Mouse (Mus musculus) urinary bladder, postnatal 4 days (tissue): Measurements from ENCODE around the gene Prkab1.
A peak's percentile ranks its signal among the peaks of the same experiment; 100 is the strongest.

Source experiments
- DNase-seq, 2 experiments: peaks; one replicate each; pipeline ENCODE4 v3.0.0; 2021 to 2022; ENCODE audit warnings: low spot score in 2 of 2

The Prkab1 gene

GRCm38 (mm10) chr5:116024327-116024739 is at the start of gene Prkab1:
TSS of gene Prkab1 (minus strand) at chr5:116024508.
- peak; percentile 90 to 93 for DNase-seq

- no peak for DNase-seq
Measured at GRCm38 (mm10) chr5:116069618-116070017, 45.3 kb upstream of the Prkab1 start.

- no peak for DNase-seq
Measured at GRCm38 (mm10) chr5:116052826-116053225, 28.5 kb upstream of the Prkab1 start.

DNA sequence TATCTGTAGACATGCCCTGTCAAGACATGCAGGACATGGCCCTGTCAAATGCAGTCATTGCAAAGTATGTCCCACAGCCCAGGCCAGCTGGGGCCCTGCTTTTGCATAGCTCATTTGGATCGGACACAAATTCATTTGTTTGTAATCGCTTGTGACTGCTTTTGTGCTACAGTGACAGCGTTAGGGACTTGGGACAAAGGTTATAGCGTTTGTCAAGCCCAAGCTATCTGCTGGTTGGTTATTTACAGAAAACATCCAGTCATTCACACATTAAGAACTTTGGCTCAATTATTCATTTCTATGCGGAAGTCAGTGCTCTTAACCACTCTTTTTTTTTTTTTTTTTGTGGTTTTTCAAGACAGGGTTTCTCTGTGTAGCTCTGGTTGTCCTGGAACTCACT is 27.9 kb upstream of the Prkab1 start:
- no peak for DNase-seq

GRCm38 (mm10) chr5:116049821-116050220 is 25.5 kb upstream of the Prkab1 start:
- DNase-seq: no peak

DNA sequence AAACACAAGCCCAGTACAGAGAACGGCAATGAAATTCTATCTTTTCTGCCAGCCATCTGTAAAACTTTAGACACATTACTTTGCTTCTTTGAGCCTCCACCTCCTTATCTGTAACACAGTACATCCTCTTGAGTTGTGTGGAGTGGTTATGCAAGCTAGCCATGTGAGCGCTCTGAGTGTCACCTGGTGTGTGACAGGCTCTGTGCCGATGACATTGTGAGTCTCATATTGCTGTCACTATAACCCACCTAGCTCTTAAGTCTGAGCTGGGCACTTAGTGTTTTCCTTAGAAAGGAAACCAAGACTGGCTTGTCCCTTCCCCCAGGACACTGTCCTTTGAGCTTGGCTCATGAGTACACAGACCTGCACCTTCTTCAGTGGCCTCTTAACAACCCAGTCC is 24.0 kb upstream of the Prkab1 start:
- DNase-seq: no peak

DNA sequence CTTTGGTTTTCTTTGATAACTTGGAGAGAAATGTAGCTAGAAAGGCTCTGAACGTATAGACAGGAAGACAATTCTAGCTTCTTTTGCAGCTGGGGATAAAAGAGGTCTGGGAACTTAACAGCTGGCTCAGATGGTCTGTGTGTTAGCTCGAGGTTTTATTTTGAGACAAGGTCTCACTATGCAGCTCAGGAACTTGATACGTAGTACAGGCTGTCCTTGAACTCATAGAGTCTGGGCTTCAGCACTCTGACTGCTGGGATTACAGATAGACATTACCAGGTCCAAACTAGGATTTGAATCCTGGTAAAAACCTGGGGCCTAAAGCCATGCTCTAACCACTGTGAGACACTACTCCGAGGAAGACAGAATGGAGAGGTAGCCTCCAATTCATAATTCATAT is 21.9 kb upstream of the Prkab1 start:
- DNase-seq: no peak

DNA sequence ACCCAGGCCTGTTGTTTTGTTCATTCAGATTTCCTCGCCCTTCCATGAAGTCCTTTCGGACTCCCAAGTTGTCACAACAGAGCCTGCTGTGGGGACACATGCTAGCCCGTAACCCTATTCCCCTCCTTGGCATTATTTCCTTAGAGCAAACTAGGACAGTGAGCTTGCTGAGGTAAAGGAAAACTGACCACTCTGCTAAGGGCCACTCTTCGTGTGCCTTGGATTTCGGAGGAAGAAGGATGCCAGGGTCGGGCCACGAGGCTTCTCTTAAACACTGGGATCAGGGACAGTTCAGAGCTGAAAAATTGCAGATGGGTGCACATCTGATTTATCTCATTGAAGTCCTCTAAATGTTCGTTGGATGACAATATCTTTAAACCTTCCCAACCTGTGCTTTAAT is 21.3 kb upstream of the Prkab1 start:
- no peak for DNase-seq

DNA sequence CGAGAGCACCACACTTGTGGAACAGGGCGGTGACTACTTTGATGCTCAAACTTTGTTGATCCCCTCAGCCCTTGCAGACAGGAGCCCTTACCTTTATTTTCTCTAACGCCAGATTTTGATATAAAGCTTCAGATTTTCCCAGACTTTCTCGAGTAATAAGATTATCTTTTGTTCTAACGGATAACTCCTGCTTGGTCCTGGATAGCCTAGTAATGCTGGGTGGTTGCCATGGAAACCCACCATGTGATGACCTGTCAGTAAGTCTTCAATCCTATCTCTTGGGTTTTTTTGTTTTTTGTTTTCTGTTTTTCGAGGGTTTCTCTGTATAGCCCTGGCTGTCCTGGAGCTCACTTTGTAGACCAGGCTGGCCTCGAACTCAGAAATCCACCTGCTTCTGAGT is 17.9 kb upstream of the Prkab1 start:
- DNase-seq: no peak

- DNase-seq: no peak
Measured at GRCm38 (mm10) chr5:116039706-116040105, 15.4 kb upstream of the Prkab1 start.

DNA sequence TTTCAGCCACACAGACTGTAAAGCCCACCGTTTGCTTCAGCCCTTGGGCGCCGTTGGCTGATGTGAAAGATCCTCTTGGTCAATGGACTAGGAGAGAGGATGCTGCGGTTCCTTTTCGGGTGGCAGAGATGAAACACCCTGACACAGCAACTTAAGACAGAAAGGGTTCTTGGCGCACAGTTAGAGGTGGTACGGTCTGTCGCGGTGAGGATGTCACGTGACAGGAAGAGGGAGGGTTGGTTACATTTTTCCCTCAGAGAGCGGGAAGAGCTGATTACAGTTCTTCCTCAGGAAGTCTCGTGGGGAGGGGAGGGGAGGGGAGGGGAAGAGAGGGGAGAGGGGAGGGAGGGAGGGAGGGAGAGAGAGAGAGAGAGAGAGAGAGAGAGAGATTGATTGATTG is 13.4 kb upstream of the Prkab1 start:
- DNase-seq: no peak

GRCm38 (mm10) chr5:116036465-116036864 is 12.2 kb upstream of the Prkab1 start:
- no peak for DNase-seq

DNA sequence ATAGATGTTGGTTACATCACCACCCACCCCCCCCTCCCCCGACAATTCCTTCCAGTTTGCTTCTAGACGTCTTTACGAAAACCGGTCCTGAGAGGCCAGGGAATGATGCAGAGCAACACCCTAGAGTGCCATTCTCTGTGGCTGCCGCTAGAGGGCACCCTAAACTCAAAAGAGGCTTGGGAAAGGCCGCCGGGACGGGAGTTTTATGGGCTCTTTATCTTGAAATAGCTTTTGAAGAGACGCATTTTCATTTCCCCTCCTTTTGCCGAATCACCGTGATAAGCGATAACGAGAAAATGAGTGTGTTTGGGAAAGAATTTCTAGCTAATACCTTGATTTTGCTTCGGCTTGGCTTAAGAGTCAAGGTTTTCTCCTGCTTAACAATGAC is 6.9 kb upstream of the Prkab1 start:
- DNase-seq: peak in 1 of 2 experiments; percentile 81

DNA sequence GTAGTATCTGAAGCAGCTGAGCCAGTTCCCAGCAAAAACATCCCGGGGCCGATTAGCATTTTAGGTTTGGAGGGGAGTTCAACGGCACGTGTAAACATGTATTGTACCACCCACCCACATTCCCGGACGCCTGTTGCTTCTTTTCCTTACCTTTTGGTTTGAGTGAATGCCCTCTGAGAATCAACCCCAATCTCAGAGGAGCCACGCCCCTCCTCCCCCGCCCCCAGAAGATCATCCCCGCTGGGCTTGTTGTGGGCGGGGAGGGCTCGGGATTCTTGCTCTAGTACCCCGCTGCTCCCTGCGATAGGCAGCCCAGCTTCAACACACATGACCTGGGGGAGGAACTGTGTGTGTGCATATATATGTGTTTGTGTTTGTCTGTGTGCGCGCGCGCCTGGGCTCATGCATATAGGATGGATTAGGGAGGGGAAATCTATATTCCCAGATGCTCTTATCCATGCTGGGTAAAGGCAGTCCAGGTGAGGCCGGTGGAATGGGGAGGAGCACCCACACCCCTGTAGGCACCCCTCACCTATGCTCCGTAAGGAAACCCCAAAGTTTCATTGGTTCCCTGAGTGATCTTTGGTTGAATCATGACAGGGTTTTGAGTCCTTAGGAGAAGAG is 6.4 kb upstream of the Prkab1 start:
- DNase-seq: no peak

DNA sequence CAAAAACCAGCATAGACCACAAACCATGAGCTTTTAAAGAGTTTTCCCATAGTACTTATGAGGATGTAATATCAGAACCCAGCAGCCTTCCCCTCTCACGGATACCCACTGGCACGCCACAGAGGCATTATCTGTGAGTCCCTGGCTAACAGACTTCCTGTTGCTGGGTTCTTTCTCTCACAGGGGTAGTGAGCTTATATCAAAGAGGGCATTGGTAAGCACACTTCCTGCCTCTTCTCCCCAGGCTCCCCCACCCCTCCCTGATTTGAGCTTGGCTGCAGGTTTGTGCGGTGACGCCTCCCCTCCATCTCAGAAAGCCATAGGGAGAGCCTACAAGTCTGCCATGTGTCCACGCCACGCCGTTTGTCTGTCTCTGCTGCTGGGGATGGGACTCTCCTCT is 4.8 kb upstream of the Prkab1 start:
- DNase-seq: no peak

DNA sequence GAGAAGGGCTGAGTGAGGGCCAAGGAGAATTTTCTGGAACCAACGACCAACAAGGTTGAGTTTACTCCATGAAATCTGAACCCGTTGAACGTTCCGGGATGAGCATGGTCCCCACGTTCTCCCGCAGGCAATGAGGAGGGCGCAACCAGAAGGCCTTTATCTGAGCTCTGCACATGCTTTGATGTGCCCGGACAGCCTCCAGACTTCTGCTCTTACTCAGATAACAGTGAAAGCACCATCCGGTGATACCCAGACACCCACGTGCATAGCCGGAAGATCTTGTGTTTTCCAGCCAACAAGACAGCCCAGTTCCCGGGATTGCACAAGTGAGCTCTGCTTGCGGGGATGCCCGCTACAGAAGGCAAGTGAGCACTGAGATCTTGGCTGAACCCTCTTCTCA is 2.3 kb upstream of the Prkab1 start:
- no peak for DNase-seq

GRCm38 (mm10) chr5:116026107-116026506 is 1.8 kb upstream of the Prkab1 start:
- DNase-seq: no peak

- no peak for DNase-seq
Measured at GRCm38 (mm10) chr5:116023821-116024284, 455 bp downstream of the Prkab1 start.

- no peak for DNase-seq
Measured at GRCm38 (mm10) chr5:116023251-116023661, 1.1 kb downstream of the Prkab1 start.

GRCm38 (mm10) chr5:116022658-116023200 is 1.6 kb downstream of the Prkab1 start:
- no peak for DNase-seq

- DNase-seq: no peak
Measured at GRCm38 (mm10) chr5:116022131-116022530, 2.2 kb downstream of the Prkab1 start.

GRCm38 (mm10) chr5:116021552-116021951 is 2.8 kb downstream of the Prkab1 start:
- DNase-seq: no peak

GRCm38 (mm10) chr5:116019371-116019770 is 4.9 kb downstream of the Prkab1 start:
- no peak for DNase-seq

DNA sequence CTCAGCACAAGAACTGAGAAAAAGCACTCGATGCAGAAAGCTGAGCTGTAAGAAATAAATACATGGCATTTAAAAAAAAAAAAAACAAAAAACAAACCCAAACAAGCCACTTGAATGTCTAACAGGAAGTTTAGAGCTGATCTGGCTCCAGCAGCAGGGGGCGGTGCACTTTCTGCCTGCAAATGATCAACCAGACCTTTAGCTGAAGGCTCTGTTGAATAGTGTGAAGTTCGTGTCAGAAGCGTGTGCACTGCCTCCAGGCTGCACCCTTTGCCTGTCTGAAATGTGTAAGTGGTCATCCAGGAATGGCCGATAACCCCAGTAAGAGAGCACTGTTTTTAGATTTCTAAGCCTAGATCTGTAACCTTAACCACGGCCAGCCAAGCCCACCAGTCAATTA is 5.5 kb downstream of the Prkab1 start:
- no peak for DNase-seq
